Mouse (Mus musculus): ENCODE measurements around the gene Mut. TPM values are rescaled to one million over a fixed set of nuclear protein-coding genes. Genes with fewer than 3 reads are reported as not detected.
A peak's percentile ranks its signal among the peaks of the same experiment; 100 is the strongest.

Mut gene
- 29.4 TPM in 2 replicates for polyA plus RNA-seq (2016; fragmentation: Nextera tagmentation; extraction: Ambion mirVana)

DNA sequence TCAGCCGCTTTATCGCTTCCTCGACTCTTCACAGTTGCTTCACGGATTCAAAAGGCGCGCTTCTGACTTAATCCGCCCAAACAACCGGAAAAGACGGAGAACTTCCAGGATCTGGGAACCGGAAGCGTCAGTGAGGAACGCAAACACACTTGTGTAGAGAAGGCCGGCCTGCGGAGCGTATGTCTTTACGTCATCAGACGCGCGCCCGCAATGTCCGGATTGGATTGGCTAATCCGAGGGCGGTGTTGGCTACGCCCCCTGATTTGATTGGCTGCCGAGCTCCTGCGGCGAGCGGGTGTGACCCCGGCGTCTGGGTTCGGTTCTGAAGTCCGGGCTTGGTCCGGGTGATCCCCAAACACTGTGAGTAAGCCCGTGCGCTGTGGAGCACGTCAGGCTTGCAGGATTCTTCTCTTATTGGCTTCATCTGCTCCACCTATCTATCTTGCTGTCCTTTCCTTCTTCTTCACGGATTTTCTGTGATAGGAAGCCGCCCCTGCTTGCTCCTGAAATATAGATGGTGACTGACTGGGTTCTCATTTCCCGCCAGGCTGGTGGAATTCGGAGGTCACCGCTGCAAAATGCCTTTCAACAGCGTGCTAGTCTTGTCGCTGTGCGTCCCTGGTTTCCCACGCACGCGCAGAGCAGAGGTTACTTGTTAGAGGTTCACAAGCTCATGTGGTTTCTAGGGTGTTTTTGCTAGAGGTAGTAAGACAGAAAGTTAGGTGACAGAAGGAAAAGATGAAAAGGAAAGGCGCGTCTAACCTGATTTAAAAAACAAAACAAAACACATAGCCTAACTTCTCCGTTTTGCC lies at the start of gene Mut, which contains the start of gene Cenpq:
TSS of gene Mut (plus strand) at position 266 of the 812 bp plus-strand sequence.
TSS of gene Cenpq (minus strand) at position 628 of the 812 bp plus-strand sequence.
- H3K4me3 ChIP-seq = peak within 1 kb of the TSS; percentile 70
- peaks cover 15% of the 10 kb centered on the region for H3K4me1 ChIP-seq
- peak; percentile 99 for ATAC-seq
- no peaks in the 10 kb centered on the region for H3K9me3 ChIP-seq (replicated peaks)
- H3K27me3 ChIP-seq (replicated peaks) = no peaks in the 10 kb centered on the region
- H3K9ac ChIP-seq = peak within 1 kb of the TSS; percentile 73
- peak within 1 kb of the TSS; percentile 69 for H3K4me2 ChIP-seq
- under 1% methylated on average over 50 of the region's 50 CpGs for WGBS (ENCODE audit: insufficient replicate concordance)
- peak within 1 kb of the TSS; percentile 92 for H3K27ac ChIP-seq
- peaks cover 33% of the 10 kb centered on the region for H3K36me3 ChIP-seq

GRCm38 (mm10) chr17:40885155-40885554 lies 49.3 kb upstream of the Mut start:
- H3K9ac ChIP-seq = no peak overlapping the region
- no peak overlapping the region for H3K27ac ChIP-seq
- H3K4me2 ChIP-seq = no peak overlapping the region
- no peak overlapping the region for H3K4me3 ChIP-seq
- H3K4me1 ChIP-seq = peaks cover 13% of the 10 kb centered on the region
- ATAC-seq = no peak
- WGBS (ENCODE audit: insufficient replicate concordance) = 74% methylated on average over 4 of the region's 4 CpGs
- H3K36me3 ChIP-seq = no peaks in the 10 kb centered on the region
- H3K27me3 ChIP-seq (replicated peaks) = no peaks in the 10 kb centered on the region
- no peaks in the 10 kb centered on the region for H3K9me3 ChIP-seq (replicated peaks)

DNA sequence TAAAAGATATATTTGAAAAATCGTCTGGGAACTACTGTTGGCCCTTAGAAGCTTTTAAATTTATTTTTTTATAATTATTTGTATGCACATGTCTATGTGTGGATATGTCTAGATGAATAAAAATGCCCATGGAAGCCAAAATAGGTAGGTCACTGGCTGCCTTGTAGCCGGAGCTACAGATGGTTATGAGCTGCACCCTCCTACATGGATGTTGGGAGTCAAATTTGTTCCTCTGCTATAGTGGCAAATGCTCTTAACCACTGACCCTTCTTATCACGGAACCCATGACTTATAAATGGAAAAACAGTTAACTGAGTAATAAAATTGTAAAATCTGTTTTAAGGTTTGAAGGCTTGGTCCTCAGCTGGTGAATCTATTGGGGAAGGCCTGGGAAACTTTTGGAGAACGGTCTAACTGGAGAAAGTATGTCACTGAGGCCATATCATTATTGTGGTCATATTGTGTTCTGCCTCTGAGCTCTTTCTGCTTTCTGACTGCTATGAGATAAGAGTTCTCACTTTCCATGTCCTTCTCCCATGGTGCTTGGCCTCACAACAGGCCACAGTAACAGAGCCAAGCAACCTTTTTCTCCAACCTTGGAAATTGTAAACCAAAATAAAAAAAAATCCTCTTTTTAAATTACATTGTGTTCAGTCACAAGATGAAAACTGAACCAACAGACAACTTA lies 46.5 kb upstream of the Mut start:
- peak; percentile 77 for ATAC-seq

GRCm38 (mm10) chr17:40896863-40897262 lies 37.6 kb upstream of the Mut start:
- no peak for ATAC-seq
- 69% methylated on average over 1 of the region's 1 CpGs for WGBS (ENCODE audit: insufficient replicate concordance)
- no peak overlapping the region for H3K27ac ChIP-seq
- peaks cover 8% of the 10 kb centered on the region for H3K4me1 ChIP-seq
- H3K4me3 ChIP-seq = no peak overlapping the region
- H3K4me2 ChIP-seq = no peak overlapping the region
- no peaks in the 10 kb centered on the region for H3K9me3 ChIP-seq (replicated peaks)
- H3K36me3 ChIP-seq = no peaks in the 10 kb centered on the region
- no peaks in the 10 kb centered on the region for H3K27me3 ChIP-seq (replicated peaks)
- H3K9ac ChIP-seq = no peak overlapping the region

More for the DNA sequence above, 46.5 kb upstream of the Mut start:
- no peaks in the 10 kb centered on the region for H3K36me3 ChIP-seq
- no peak overlapping the region for H3K4me2 ChIP-seq
- H3K27ac ChIP-seq = no peak overlapping the region
- peaks cover 6% of the 10 kb centered on the region for H3K4me1 ChIP-seq
- no peaks in the 10 kb centered on the region for H3K27me3 ChIP-seq (replicated peaks)
- H3K9ac ChIP-seq = no peak overlapping the region
- no peaks in the 10 kb centered on the region for H3K9me3 ChIP-seq (replicated peaks)
- WGBS (ENCODE audit: insufficient replicate concordance) = 43% methylated on average over 4 of the region's 4 CpGs
- no peak overlapping the region for H3K4me3 ChIP-seq

DNA sequence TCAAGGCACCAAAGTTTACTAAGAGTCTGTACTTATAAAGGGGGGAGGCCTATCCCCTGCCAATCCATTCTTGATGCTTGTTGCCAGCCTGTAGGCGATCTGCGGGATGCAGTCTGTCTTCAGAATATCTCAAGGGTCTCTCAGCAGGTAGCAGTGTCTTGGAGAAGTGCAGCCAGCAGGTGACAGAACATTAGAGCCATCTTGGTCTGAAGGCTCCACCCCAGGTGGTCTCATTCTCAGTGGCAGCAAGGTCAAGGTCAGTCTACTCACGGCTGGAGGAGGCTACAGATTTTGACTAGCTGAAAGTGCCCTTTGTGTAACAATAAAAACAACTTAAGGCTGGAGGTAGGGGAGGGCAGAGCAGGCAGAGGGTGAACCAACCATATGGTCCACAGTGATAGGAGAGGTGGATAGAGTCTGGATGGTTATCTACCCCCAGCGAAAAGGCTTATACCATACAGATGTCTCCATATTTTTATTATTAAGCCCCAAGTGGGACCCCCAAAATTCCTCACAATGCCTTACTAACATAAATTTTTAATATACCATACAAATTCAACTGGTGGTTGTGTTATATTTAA lies 34.6 kb upstream of the Mut start:
- Histone ChIP-seq H3K4me3 (no peak overlapping the region), H3K4me2 (peak overlapping the region; percentile 9), H3K27ac (0 out of 2 replicates have a peak overlapping the region, but pooled peaks have one; percentile 0), H3K27me3 (replicated peaks) (no peaks in the 10 kb centered on the region), H3K4me1 (peaks cover 20% of the 10 kb centered on the region), H3K36me3 (no peaks in the 10 kb centered on the region), H3K9ac (no peak overlapping the region), H3K9me3 (replicated peaks) (no peaks in the 10 kb centered on the region)
- ATAC-seq = peak; percentile 89
- WGBS (ENCODE audit: insufficient replicate concordance) = 48% methylated on average over 4 of the region's 4 CpGs

DNA sequence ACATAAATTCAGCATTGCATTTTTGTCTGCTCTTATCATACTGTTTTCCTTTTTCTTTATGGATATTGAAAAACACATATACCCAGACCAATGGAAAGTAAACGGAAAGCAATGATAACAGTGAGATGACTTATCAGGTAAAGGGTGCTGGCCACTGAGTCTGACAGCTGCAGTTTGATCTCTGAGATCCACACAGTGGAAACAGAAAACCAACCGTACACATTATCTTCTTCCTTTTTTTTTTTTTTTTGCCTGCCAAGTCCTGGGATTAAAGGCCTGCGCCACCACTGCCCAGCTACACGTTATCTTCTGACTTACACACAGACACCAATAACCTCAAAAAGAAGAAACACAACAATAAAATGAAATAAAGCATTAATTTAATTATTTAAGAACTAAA lies 31.1 kb upstream of the Mut start:
- peak; percentile 55; the same call in 1 of the 2 replicates for ATAC-seq
- Histone ChIP-seq H3K27me3 (replicated peaks) (no peaks in the 10 kb centered on the region), H3K9ac (no peak overlapping the region), H3K27ac (no peak overlapping the region), H3K36me3 (no peaks in the 10 kb centered on the region), H3K4me2 (no peak overlapping the region), H3K4me1 (peaks cover 20% of the 10 kb centered on the region), H3K9me3 (replicated peaks) (no peaks in the 10 kb centered on the region), H3K4me3 (no peak overlapping the region)
- 13% methylated on average over 4 of the region's 4 CpGs for WGBS (ENCODE audit: insufficient replicate concordance)

DNA sequence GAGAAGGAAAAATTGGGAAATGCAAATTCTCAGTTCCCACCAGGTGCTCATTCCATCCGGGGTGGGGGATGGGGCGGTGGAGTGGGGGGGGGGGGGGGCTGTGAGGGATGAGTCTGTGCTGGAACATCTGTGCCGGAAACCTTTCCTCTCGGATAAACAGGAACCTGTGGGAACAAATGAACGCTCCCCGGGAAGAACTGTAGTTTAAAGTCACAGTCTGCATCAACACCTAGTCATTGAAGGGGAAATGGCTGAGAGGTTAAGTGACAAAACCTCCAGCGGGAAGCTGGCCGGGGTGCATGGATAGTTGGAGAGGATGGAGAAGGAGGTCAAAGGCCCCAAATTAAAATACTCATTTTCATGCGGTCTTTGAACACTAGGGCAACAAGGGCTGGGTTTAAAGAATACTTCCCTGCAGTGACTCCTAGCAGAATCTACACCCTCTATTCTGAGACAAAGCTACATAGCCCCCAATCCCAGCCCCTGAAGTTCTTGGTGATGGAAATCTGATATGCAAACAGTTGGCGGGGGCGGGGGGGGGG lies 30.4 kb upstream of the Mut start:
- 17% methylated on average over 11 of the region's 11 CpGs for WGBS (ENCODE audit: insufficient replicate concordance)
- Histone ChIP-seq H3K9ac (no peak overlapping the region), H3K9me3 (replicated peaks) (no peaks in the 10 kb centered on the region), H3K4me1 (peaks cover 20% of the 10 kb centered on the region), H3K4me3 (no peak overlapping the region), H3K36me3 (no peaks in the 10 kb centered on the region), H3K27ac (no peak overlapping the region), H3K4me2 (peak overlapping the region; percentile 38; the same call in 1 of the 2 replicates), H3K27me3 (replicated peaks) (no peaks in the 10 kb centered on the region)
- ATAC-seq = no peak

- Histone ChIP-seq H3K4me2 (peak overlapping the region; percentile 38), H3K36me3 (no peaks in the 10 kb centered on the region), H3K4me1 (peaks cover 16% of the 10 kb centered on the region), H3K4me3 (no peak overlapping the region; the same call in 1 of the 2 replicates), H3K9ac (no peak overlapping the region), H3K27me3 (replicated peaks) (no peaks in the 10 kb centered on the region), H3K9me3 (replicated peaks) (no peaks in the 10 kb centered on the region), H3K27ac (no peak overlapping the region)
- no peak for ATAC-seq
- WGBS (ENCODE audit: insufficient replicate concordance) = 8% methylated on average over 14 of the region's 14 CpGs
Observed at GRCm38 (mm10) chr17:40904721-40905154, 29.7 kb upstream of the Mut start.

- Histone ChIP-seq H3K4me3 (no peak within 1 kb of the TSS), H3K27me3 (replicated peaks) (no peaks in the 10 kb centered on the region), H3K36me3 (no peaks in the 10 kb centered on the region), H3K9ac (no peak within 1 kb of the TSS), H3K4me2 (no peak within 1 kb of the TSS), H3K4me1 (no peaks in the 10 kb centered on the region), H3K9me3 (replicated peaks) (no peaks in the 10 kb centered on the region), H3K27ac (no peak within 1 kb of the TSS)
- ATAC-seq = no peak
- 75% methylated on average over 2 of the region's 2 CpGs for WGBS (ENCODE audit: insufficient replicate concordance)
Observed at GRCm38 (mm10) chr17:40914250-40914649, 20.2 kb upstream of the Mut start, which contains the start of gene Glyatl3. TSS of gene Glyatl3 (minus strand) at chr17:40914350.

GRCm38 (mm10) chr17:40915499-40915898 lies 19.0 kb upstream of the Mut start:
- Histone ChIP-seq H3K9me3 (replicated peaks) (no peaks in the 10 kb centered on the region), H3K4me2 (no peak overlapping the region)
- 73% methylated on average over 2 of the region's 2 CpGs for WGBS (ENCODE audit: insufficient replicate concordance)

DNA sequence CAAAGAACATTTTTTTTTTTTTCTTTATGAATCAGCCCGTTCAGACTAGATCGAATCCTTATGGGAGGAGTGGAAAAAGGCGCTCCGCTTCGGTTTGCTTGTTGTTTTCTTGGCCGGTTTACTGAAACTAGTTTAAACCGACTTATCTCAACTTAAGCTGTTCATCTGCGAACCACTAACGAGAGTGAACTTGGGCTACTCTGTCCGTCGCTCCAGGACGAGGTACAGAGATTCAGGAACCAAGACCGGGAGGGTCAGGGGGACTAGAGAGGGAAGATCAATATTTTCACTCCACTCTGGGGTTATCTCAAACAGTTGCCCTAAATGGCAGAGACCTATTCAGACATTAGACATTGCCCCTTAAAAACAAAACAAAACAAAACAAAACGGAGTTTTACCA lies 500 bp upstream of the Mut start:
- H3K4me1 ChIP-seq = peaks cover 15% of the 10 kb centered on the region
- peak; percentile 50 for ATAC-seq
- peak overlapping the region; percentile 85 for H3K27ac ChIP-seq
- H3K4me3 ChIP-seq = peak overlapping the region; percentile 70
- peak overlapping the region; percentile 69 for H3K4me2 ChIP-seq
- WGBS (ENCODE audit: insufficient replicate concordance) = 1% methylated on average over 14 of the region's 14 CpGs
- H3K9me3 ChIP-seq (replicated peaks) = no peaks in the 10 kb centered on the region
- H3K9ac ChIP-seq = peak overlapping the region; percentile 73
- no peaks in the 10 kb centered on the region for H3K27me3 ChIP-seq (replicated peaks)
- peaks cover 40% of the 10 kb centered on the region for H3K36me3 ChIP-seq

More at GRCm38 (mm10) chr17:40915499-40915898, 19.0 kb upstream of the Mut start:
- Histone ChIP-seq H3K27me3 (replicated peaks) (no peaks in the 10 kb centered on the region), H3K9ac (no peak overlapping the region), H3K4me3 (no peak overlapping the region), H3K36me3 (no peaks in the 10 kb centered on the region), H3K4me1 (no peaks in the 10 kb centered on the region), H3K27ac (no peak overlapping the region)
- ATAC-seq = no peak

All from liver, embryonic 12.5 days (tissue).